Mouse (Mus musculus): Measurements from ENCODE around the gene Pcsk5.
A peak's percentile ranks its signal among the peaks of the same experiment; 100 is the strongest.

The Pcsk5 gene

DNA sequence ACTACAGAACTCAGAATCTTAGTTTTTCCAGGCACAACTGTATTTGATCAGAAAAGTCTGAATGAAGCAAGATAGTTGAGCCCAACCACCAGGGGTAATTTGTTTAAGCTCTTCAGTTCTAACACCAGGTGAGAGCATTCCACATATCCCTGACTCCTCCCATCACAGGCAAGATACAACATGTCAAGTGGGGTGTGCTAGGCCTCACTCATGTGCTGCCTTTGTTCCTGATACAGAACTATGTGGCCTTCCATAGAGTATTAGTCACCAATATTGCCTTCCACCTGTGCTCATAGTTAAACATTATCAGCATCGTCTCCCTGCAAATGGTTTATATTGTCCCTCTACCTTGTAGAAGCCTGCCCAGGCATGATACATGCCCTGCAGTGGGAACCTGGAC, 36.6 kb downstream of the Pcsk5 start:
- DNase-seq, result no peak

DNA sequence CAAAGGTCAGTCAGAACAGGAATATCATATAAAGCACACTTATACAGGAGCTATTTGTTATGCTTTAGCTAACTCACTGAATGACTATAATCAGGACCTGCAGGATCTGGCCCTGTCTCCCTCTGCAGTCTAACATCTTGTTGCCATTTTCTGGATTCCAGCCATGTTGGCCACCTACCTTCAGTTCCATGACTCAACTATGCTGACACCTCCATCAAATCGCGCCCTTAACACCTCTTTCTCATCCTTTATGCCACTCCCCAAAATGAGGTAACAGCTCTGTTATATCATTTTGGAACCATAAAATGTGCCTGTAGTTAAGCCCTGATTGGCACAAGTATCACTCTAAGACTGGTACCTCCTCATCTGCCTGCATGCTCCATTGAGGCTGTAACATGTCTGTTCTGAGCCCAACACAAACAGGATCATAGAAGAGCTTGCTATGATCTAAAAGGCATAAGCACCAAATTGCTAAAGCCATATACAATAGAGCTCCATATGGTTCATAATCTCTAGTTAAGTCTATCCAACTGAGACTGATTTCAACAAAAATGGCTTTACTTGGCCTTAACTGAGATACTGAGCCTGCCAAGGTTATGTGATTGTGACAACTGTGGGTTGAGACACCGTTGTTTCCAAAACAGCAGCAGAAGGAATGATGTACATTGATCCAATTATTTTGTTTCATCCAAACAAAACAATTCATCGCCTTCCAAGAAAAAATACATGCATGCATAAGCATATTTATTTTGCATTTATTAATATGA, 37.8 kb downstream of the Pcsk5 start:
- no peak for DNase-seq

DNA sequence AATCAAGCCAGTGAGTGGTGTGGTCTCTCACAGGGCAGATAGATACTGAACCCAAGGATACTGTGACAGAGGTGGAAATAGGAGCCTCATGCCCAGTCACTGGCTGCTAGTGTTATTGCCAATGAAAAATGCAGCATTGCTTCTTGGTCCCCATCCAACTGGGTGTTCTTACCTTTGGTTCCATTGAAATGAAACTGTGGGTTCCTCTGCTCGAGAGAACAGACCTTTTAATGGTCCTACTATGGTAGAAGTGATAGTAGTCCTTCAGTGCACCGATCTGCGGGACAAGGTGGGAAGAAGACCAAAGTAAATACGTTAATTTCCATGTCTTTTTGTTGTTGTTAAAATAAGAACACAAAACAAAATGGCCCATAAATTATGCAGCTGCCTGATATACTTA, 44.0 kb downstream of the Pcsk5 start:
- no peak for DNase-seq

DNA sequence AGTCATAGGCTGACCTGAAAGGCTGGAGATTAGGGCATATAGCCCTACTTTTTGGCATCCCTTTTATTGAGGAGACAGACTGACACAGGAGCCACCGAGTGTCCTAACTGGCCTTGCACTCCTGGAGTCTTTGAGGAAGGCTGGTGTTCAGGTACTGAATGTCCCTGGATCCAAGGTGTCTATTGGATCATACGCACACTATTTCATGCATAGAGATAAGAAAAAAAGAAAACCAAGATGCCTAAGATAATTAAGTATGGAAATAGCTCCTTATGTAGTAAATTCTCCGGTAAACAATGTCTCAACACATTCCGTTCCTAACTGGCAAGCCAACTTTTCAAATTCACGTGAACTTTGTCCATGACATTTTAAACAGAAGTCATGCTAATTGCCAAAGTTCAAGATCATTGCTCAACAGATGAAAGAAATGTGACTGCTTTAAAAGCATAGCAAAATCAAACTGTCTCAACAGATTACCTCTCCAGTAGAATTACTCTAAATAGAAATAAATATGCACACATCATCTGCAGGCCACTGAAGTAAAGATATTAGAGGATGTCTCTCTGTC, 45.9 kb downstream of the Pcsk5 start:
- DNase-seq, result no peak

DNA sequence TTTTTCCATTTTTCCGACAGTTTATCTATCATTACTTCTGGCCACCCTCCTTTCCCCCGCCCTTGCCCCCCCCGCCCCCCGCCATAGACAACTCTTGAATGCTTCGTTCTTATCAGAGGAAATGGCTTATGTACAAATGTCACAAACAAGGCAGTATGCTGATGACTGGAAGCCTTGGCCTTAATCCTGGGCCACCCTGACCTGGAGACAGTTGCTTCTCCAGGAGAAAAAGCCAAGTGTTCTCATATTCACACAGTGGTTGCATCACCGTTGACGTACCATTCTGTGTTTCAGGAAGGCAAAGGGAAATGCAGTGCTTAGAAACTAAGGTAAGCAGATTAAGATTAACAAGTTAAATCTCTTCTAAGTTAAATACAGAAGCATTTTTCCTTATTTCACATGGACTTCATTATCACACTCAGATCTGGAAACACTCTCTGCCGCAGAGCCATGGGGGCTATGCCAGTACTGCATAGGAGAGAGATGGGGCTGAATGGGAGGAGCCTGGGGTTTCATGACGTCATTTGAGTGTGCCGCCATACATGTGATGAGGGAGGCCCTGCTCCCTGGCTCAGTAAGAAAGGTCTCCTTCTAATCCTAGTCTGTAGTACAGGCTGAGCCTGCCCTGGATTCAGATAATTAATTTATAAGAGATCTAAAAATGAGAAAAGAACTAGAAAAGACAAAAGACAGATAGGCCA, 48.7 kb downstream of the Pcsk5 start:
- no peak for DNase-seq

DNA sequence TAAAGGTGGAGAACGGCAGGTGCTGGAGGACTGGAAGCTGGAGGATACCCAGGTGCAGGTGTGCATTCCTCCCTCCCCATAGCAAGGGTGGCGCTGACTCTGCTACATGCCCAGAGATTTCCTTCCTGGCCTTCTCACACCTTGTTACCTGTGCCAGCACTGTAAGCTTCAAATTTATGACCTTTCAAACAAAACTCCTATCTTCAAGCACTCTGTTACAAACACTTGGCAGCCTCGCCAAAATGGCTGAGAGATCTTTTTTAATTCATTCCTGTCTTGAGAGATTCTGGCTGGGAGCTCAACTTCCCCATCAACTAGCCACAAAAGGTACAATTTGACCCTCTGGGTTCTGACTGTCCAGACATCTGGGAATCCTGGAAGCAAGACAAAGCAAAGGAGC, 50.7 kb downstream of the Pcsk5 start:
- no peak for DNase-seq

DNA sequence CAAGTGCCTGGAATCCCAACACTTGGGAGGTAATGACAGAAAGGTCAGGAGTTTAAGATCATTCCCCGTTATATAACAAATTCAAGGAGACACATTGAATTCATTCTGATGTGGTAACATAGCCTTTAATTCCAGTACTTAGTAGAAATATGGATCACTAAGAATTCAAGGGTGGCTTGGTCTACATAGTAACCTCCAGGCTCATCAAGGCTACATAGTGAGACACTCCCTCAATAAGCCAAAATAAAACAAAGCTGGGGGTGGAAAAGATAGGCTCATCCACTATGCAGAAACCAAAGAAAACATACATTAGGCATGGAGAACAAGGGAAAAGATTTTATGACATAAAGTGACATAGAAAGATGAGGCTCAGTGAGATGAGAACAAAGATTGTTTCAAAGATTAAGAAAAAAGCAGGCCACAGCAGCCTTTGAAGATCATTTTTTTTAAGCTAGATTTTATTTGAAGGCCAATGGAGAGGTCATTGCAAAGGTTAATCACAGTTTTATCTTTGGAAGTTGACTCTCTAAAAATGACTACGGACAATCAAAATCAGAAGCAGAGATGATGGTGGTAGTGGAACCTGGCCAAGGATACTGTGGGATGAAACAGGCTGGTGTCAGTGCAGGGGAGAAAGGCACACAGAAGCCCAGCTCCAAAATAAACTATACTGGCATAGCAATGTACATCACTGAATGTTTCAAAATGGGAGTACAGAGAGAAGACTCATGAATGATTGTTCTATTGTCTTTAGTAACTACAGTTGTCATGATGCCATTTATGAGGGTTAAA, 52.8 kb downstream of the Pcsk5 start:
- DNase-seq, result no peak

DNA sequence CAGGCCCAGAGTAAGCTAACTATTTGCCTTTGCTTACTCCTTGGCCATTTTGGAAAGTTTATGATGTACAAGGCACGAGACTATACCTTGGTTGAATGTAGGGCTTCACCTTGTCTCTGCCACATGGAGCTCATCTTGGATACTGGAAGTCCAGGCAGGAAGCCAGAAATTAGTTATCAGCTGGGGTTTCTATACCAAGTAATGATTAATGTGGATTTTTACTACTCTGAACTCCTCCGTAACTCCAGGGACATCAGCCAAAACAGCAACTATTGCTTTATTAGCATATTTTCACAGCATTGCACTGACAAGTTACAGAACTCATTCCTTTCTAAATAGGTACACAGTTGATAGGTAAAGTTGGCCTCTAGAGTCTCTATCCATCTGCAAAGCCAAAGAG, 54.2 kb downstream of the Pcsk5 start:
- DNase-seq, result no peak

DNA sequence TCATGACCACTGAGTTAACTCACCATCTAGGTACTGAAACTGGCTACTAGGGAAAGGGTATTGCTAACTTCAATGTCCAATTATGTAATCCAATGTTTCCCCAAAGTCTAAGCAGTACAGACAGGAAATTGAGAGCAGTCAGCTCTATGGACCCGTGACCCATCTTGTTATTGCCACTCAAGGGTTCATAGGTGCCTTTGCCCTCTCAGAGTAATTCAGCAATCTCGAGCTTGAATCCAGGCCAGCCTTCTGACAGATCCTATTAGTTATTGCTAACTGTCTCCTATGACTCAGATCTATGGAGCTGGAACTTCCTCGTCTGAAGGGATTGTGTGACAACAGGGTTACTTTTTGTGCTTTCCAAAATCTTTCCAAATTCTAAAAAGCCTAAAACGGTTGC, 56.1 kb downstream of the Pcsk5 start:
- no peak for DNase-seq

DNA sequence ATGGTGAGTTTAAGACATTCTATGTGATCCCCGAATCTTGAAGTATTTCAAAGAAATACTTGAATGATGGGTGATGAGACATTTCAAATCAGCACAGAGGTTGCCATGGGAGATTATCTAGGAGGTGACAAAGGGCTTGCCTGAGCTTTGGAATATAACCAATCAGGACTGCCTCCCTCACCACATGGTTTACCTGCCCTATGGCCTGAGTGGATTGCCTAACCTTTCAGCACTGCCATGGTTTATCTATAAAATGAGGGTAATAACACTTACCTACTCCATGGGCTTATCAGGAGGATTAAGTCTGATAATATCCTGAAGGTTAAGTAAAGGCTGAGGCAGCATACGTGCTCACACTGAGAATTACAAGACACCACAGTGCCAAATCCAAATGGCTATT, 61.5 kb downstream of the Pcsk5 start:
- DNase-seq, result no peak

DNA sequence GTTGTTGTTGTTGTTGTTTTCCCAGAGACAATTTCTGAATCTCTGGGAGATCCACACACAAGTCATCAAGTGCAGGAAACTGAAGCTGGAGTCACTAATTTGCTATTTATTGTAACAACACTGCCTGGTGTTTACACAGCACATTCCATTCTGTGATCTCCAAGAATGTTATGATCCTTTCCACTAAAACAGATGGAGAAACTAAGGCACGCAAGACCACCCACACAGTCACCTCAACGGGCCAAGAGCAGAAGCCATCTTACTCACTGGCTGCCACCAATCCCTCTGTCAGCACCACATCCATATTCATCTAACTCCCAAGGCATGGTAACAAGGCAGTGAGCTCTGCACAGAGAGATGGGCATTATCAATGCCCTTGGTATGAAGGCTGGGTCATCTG, 62.3 kb downstream of the Pcsk5 start:
- no peak for DNase-seq

DNA sequence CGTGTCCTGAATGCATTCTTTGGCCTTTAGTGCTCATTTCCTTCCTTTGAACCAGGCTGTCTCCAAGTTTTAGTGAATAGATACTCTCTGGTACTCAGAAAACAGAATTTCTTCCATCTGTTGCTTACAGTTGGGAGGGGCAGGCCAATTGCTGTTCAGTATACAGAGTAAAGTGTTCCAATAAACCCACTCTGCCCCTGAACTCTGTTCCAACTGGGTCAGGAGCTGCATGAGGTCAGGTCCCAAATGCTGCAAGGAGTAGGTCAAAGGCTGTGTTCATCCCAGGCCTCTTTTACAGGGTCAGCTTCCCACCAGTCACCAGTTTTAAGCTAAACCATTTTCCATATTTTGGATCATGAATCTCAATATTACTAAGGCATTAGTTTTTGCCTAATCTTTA, 63.4 kb downstream of the Pcsk5 start:
- no peak for DNase-seq

DNA sequence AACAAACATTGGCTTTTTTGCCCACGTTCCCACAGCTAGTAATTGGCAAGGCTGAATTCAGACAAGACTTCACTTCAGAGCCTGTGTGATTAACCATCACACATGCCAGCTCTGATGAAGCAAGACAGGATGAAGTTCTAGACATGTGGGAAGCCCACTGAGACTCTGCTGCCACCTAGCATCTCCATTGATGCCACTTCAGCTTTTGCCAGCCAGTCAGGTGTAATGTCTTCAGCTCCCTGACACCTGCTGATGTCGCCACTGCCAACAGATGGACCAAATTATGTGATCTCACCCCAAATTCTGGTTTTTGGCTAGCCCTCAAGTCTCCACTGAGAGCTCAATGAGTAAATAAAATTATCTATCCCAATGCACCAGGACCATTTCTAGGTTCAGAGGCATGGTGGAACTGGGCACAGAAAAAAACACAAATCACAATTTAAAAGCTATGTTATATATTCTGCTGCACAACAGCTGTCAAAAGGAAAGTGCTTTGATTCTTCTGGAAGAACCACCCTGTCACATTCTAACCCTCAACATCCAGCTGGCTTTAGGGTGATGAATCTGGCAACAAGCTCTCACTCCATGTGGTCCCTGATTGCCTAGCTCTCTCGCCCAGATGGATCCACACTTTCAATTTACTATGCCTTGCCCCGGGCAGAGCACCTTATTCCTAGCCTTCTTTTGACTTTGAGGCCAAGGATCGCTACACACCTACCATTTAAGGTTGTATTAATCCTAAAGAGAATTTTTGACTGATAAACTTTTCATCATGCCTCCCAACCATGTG, 67.6 kb downstream of the Pcsk5 start:
- DNase-seq, result peak; percentile 95

DNA sequence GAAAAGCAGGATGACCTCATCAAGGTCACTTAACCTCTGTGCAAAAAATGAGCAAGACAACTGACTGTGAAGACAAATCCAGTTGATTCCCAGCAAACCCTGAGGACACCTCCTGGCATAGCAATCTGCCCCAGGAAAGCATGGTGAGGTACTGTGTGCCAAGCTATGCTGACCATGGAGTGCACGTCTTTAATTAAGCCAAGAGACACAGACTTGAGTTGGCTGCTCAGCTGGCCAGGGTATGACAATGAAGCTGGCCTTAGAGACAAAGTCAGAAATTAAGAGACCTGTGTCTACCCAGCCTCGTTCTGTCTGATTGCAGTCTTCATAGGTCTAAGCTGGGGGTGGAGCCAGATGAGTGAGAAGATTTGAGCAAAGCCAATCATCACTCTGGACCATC, 72.4 kb downstream of the Pcsk5 start:
- DNase-seq, result no peak

DNA sequence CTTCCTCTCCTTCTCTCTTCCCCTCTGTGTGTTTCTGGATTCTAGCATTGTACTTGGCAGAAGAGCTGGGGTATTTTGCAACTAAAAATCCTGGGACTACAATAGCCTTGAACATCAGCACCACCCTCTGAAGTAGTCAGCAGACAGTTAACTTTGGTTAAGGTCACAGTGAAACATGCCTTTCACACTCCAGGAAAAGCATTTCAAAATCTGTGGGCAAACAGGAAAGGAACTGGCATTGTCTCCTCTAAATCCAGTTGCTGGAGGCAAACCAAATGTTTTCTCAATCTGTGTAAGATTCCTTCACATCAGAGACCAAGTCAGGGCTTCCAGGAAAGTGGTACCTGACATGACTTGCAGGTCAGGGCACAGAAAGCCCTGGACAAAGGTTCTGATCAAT, 74.7 kb downstream of the Pcsk5 start:
- DNase-seq, result no peak

DNA sequence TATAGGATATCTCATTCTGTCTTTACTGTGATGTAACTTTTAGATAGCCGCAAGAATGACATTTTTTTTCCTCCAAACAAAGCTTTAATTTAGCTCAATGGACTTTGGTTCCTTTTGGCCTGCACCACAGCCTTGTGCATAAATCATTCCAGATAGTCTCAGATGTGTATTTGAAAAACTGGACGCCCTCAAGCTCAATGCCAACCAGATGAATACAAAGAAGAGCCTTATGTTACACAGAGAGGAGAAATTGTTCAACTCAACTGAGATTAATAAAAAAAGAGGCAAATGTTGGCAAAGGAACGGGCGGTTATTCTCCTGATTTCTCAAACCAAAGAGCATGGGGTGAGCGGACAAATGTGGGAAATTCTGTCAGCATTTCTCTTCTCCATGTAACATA, 75.8 kb downstream of the Pcsk5 start:
- DNase-seq, result no peak

DNA sequence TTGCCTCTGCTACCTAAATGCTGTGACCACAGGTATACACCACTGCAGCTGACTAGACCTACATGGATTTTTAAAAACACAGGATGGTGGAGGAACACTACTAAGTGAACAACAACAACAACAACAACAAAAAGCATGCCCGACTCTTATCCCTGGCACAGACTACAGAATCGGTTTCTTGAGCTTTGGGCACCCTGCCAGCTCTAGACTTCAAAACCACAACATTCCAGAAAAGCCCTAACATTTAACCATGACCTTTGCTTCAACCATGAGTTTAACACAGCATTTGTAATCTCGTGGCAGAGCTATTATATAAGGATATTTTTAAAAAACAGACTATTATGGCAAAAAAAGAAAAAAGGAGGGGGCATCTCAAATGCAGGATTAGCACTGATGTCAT, 84.6 kb downstream of the Pcsk5 start:
- no peak for DNase-seq

DNA sequence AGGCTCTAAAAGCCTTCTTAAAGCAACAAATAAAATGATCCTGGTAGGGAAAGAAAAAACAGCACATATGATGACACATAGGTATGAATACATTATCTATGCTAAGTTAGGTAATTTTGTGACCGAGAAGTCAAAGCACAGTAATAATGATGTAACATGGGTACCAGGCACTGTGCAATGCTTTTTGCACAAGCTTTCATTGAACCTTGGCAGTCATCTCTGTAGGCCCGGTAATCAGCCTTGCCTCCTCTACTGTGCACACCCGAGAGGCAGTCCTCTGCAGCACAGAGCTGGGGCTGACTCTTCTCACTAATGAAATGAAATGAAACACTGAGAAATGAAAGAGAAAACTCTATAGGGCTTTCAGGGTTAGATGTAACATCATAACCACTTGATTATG, 89.1 kb downstream of the Pcsk5 start:
- DNase-seq, result no peak

DNA sequence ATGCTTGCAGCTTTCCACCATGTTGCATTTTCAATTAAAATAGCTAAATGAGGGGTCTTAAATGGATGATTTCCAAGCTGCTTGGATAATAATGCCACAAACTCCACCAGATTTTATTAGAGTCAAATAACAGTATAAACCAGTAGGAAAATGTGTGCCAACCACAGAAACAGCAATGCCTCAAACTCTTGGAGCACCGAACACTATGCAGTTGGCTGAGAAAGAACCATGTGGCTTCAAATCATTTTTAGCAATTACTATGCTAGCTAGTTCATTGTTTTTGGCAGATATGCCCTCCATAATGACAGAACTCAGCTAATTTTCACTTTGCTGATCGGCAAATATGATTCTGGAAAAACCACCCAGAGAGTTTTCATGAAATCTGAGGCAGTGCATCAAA, 92.1 kb downstream of the Pcsk5 start:
- no peak for DNase-seq

DNA sequence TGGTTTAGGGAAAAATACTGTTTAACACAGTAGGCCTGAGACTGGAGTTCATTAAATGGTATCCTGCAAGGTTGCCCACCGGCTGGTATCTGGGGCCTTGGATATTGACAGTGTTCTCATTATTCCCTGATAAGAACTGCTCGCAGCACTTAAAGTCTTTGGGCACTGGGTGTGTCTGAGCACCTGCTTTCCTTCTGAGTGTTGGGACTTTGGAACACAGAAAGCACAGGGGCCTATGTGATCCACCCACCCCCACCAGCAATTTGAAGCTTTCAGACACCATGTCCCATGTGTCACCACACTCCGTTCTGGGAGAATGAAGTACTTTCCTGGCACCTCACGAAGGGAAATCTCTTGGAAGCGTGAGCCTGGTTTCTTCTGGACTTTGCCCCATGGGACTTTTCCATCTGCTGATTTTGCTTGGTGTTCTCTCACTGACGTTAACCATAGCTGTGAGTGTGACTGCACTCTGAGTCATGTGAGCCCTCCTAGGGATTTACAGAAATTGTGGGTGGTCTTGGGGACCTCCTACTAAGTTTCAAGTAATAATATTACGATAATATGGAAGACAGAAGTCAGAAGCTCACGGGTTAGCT, 92.9 kb downstream of the Pcsk5 start:
- DNase-seq, result no peak

DNA sequence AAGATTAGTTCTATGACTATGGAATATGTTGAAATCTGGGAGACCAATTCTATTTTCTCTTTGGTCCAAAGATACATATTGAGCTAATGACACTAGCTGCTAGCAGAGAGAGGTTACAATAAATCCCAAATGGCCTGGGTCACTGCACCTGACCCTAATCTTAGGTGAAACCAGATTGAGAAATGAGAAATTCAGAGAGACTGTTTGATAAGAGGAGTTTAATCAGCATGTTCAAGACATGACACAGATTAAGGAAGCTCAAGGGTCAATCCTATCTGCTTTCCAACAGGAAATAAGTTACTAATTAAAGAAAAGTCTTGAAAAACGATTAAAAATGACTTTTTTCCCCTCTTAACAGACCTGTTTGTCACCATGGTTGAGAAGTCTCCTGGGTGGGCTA, 96.0 kb downstream of the Pcsk5 start:
- DNase-seq, result no peak

DNA sequence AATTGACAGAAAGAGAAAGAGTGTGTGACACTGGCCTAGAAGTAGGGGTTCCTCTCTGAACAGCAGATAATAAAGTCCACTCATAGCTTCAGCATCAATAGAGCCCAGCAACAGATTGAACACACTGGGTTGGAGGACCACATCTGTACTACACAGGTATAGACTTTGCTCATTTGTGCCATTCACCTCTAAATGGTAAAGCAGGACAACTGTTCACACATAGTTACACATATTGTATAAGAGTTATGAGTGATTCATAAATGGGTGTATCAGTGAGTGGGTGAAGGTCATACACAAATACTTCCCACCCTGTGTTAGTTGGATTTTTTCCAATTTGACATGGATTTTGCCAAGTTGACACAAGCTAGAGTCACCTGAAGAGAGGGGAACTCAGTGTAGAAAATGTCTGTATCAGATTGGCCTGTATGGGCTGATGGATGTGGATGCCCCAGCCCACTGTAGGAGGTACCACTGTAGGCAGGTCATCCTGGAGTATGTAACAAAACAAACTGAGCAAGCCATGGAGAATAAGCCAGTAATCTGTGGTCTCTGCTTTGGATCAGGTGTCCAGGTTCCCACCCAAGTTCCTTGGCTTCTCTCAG, 104.7 kb downstream of the Pcsk5 start:
- no peak for DNase-seq
